Mouse (Mus musculus) lung, adult 2 months (tissue): Measurements from ENCODE around the gene Pip5k1b. TPM values are rescaled to one million over a fixed set of nuclear protein-coding genes. Genes with fewer than 3 reads are reported as not detected.
A peak's percentile ranks its signal among the peaks of the same experiment; 100 is the strongest.

ENCODE experiments used
- DNase-seq: peaks from one replicate; pipeline ENCODE4 v3.0.0; 2022
- H3K4me1 ChIP-seq: fragments of 200-500 bp; 2 replicates; pipeline ENCODE4 v1.6.1; 2011; ENCODE audit warnings: low read length; ENCODE audit not compliant: control insufficient read depth, insufficient read depth
- H3K4me3 ChIP-seq: fragments of 200-500 bp; replicated peaks from 2 replicates; pipeline ENCODE3; 2011; ENCODE audit warnings: low read depth, mild to moderate bottlenecking, control low read depth, low read length; ENCODE audit errors: extremely low read depth
- CTCF ChIP-seq: fragments of 200-500 bp; IDR thresholded peaks from 2 replicates; pipeline ENCODE4 v1.5.1; 2011; ENCODE audit warnings: mild to moderate bottlenecking, low read length, control low read depth; ENCODE audit not compliant: insufficient read depth
- POLR2A ChIP-seq: fragments of 200-500 bp; IDR thresholded peaks from 2 replicates; pipeline ENCODE4 v1.6.1; 2011; ENCODE audit warnings: low read depth, mild to moderate bottlenecking, control low read depth, low read length, borderline replicate concordance; ENCODE audit errors: extremely low read depth
- WGBS: fragments of 180-500 bp; shearing (Covaris S2); methylation state at CpG from one replicate; pipeline ENCODE4 v1.1.7; 2018; 5-methylcytosine and 5-hydroxymethylcytosine counted together
- polyA plus RNA-seq: library from polyadenylated mRNA; depleted of rRNA; stranded (reverse); fragments of >200 nt; gene quantifications from 2 replicates; pipeline ENCODE4 v1.2.3, GENCODE M21; 2012

Gene Pip5k1b
- polyA plus RNA-seq, 1 experiment = 8.7 TPM

DNA sequence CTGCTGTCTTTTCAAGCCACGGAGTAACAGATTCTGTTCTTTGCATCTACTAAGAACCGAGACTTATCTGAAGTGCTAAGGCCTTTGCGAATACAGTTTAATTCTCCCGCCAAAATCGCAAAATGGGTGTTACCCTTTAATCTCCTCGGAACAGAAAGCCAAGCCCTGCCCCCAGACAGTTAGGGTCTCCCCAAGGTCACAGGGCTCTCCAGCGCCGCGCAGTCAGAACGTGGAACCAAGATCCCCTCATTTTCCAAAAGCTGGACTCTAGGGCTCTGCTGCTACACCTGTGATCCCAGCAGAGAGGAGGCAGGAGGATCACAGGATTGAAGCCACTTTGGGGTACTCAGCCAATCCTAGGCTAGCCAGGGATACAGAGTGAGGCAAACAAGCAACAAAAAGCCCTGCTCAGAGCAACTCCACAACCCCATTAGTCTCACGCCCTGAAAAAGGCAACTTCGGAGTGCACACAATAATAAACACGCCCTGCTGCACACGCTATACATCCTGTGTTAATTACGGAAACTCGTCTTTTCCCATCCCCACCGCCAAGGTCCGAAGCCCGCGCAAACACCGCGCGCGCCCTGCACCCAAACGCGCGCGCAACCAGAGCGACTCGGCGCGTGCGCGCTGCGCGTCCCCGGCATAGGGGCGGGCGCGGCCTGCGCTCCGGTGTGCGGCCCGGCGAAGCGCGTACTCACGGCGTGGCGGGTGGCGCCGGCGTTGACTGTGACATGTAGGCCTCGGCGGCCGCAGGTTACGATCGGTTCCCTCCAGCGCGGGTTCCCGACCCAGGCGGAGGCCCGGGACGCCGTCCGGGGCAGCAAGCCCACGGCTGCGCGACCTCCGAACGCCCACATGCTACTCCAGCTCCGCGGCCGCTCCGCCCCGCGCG lies 275.7 kb downstream of the Pip5k1b start:
- Histone ChIP-seq H3K4me3 (peak overlapping the region; percentile 69), H3K4me1 (0 out of 2 replicates have a peak, but pooled peaks cover 5% of the 10 kb centered on the region)
- TF ChIP-seq POLR2A = 0 out of 2 replicates have a peak, but pooled peaks have one; percentile 45
- no peak for TF ChIP-seq CTCF
- DNase-seq = peak; percentile 85
- under 1% methylated on average over 78 of the region's 78 CpGs for WGBS

DNA sequence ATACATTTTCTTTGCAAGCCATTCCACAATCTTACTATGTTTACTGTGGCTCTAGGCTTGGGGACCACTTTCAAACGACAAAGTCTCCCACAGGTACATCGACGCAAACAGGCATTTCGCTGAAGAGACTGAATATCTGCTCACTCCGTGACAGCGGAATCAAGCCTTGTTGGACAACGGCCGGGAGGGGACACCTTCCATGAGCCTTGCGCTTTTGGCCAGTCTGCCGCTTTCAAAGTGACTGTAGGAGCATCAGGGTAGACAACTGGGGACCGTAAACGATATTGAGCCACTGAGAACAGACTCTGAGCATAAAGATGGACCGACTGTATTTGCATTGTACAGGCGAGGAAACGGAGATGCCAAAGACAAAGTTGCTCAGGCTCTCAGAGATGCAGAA lies 276.8 kb downstream of the Pip5k1b start:
- no peak for DNase-seq
- TF ChIP-seq CTCF = no peak
- TF ChIP-seq POLR2A = no peak
- 0 out of 2 replicates have a peak, but pooled peaks cover 5% of the 10 kb centered on the region for H3K4me1 ChIP-seq
- no peak overlapping the region for H3K4me3 ChIP-seq
- WGBS = 87% methylated on average over 15 of the region's 15 CpGs

DNA sequence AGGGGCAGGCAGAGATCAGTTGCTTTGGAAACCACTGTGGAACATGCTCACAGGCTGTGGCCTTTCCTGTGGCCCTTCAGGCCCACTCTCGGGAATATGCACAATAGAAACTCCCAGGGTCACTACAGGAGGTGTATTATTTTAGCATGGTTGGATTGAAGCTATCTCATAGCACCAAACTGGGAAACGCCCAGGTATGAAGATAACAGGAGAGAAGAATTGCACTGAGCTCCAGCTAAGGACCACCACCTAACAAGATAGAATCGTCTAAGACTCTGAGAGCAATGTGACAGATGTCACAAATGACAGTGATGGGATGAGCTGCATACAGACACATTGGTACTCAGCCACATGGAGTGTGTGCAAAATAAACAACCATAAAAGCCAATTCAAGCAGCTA lies 281.4 kb downstream of the Pip5k1b start:
- 0 out of 2 replicates have a peak, but pooled peaks cover 5% of the 10 kb centered on the region for H3K4me1 ChIP-seq
- WGBS = 78% methylated on average over 3 of the region's 3 CpGs
- TF ChIP-seq CTCF = no peak
- TF ChIP-seq POLR2A = no peak
- DNase-seq = no peak
- no peak overlapping the region for H3K4me3 ChIP-seq

DNA sequence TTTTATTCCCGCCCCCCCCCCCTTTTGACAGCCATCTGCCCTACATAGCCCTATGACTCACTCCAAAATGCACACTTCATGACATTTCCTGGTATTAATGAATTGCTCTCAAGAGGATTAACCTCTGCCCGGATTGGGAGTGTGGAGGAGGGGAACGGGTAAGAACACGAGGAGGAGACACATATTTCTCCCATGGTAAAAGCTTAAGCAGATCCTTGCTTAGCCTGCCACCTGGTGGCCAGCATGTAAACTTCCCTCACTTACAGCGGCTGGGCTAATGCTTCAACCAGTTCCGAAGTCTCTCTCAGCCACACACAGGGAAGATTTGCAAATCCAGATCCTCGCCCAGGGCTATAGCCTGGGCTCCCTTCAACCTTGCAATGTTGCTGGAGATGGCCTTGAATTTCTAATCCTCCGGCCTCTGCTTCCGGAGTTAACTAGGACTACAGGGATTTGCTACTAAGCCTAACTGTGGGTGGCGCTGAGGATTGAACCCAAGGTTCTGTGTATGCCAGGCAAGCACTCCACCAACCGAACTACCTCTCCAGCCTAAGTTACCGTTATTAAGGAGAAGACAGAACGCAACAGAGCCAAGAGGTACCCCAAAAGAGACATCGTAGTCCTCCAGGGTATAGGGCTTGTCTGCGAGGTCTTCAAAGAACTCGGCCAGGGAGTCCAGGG lies 283.8 kb downstream of the Pip5k1b start:
- Histone ChIP-seq H3K4me3 (peak overlapping the region; percentile 30), H3K4me1 (0 out of 2 replicates have a peak, but pooled peaks cover 2% of the 10 kb centered on the region)
- peak; percentile 83 for DNase-seq
- TF ChIP-seq POLR2A (no peak), CTCF (peak; percentile 95)
- WGBS = 39% methylated on average over 16 of the region's 16 CpGs

DNA sequence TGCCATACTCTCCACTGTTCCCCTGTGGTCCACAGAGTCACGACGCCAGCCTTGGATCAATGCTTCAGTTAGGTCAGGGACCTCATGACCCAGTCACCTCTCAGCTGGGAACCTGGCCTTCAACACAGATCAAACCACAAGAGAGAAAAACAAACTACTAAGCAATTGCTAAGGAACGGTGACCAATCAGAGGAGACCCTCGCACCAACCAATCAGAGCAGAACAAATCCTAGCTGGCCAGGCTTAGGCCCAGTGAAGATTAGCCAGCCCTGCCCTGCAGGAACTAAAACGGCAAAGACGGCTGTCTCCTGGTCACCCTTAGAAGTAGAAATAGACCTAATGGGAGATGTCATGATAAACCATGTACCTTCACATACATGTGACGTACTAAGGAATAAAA lies 284.3 kb downstream of the Pip5k1b start:
- no peak overlapping the region for H3K4me3 ChIP-seq
- 0 out of 2 replicates have a peak, but pooled peaks cover 2% of the 10 kb centered on the region for H3K4me1 ChIP-seq
- DNase-seq = peak; percentile 24
- WGBS = 41% methylated on average over 7 of the region's 7 CpGs
- TF ChIP-seq POLR2A = no peak
- TF ChIP-seq CTCF = no peak

DNA sequence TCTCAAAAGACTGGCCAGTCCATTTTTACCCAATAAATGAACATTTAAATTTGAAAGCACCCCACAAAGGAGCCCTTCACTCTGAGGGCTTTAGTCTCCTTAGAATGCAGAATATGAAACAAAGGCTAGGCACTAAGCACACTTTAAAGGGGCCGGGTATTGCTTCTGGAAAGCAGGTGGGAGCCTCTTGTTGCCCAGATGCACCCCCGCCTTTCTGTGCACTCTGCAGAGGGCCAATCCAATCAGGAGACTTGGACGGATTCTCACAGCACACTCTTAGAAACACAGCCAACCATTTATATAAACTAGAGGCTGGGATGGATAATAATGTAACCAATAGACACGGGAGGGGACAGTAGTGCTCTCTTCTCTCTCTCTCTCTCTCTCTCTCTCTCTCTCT lies 287.1 kb downstream of the Pip5k1b start:
- no peak for TF ChIP-seq POLR2A
- TF ChIP-seq CTCF = no peak
- DNase-seq = no peak
- WGBS = 65% methylated on average over 4 of the region's 4 CpGs
- Histone ChIP-seq H3K4me3 (no peak overlapping the region), H3K4me1 (0 out of 2 replicates have a peak, but pooled peaks cover 2% of the 10 kb centered on the region)

DNA sequence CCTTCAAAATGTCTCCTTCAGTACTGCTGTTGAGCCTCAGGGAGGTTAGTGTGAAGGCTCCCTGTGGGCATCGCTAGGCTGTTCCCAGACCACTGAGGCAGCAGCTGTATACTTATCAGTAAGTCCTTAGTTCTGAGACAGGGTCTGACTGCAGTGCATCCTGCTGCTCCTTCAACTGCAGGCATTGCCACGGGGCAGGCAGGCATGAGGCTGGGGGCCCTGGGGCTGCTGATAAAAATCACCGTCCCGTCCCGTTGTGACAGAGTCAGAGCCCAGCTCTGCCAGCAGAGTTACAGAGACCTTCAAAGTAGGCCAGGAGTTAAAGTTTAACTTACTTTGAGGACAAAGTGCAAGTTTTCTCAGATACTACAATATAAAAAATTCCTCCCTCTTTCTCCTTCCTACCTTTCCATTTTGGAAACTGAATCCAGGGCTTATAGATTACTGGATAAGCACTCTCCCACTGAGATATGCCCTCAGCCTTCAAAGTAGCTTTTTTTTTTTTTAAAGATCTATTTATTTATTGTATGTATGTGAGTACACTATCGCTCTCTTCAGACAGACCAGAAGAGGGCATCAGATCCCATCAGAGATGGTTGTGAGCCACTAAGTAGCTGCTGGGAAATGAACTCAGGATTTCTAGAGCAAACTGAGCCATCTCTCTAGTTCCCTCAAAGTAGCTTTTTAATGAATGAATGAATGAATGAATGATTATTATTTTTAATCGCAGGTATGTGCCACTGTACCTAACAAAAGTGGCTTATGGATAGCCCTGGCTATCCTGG lies 289.4 kb downstream of the Pip5k1b start:
- Histone ChIP-seq H3K4me1 (no peaks in the 10 kb centered on the region), H3K4me3 (no peak overlapping the region)
- TF ChIP-seq POLR2A (no peak), CTCF (no peak)
- no peak for DNase-seq
- WGBS = 81% methylated on average over 7 of the region's 7 CpGs

DNA sequence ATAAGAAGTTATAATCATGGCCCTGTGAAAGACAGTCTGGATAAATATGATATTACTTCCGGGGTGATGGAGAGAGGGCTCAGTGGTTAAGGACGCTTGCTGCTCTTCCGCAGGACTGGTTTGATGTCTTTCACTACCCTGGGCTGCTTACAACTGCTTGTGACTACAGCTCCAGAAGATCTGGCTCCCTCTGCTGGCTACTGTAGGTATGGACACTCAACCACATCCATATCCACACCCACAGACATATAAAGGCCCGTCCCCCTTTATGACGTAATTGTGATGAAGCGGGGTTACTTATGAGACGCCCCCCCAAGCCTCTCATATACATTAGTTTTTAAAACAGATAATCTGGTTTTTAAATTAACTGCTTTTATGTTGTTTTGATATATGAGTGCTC lies 290.7 kb downstream of the Pip5k1b start:
- WGBS = 22% methylated on average over 7 of the region's 7 CpGs
- no peak for TF ChIP-seq POLR2A
- TF ChIP-seq CTCF = peak; percentile 71
- H3K4me1 ChIP-seq = no peaks in the 10 kb centered on the region
- H3K4me3 ChIP-seq = no peak overlapping the region
- DNase-seq = peak; percentile 82

DNA sequence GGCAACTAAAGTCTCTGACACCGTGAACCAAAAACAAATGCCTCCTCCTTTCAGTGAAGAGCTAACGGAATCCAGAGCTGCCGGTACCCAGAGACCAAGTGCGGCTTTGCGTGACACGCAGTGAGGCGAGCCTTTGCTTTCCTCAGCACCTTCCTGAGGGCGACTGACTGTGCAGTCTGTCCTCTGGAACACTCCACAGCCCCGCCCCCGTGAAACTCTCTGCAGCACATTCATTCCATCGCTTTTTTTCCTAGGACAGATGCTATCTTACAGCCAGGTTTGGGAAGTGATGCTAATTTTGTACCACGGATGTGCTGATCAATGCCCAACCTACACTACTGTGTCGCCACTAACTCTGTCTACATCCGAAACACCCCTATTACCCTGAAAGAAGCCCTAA lies 292.9 kb downstream of the Pip5k1b start:
- Histone ChIP-seq H3K4me3 (no peak overlapping the region), H3K4me1 (peaks cover 16% of the 10 kb centered on the region)
- DNase-seq = no peak
- WGBS = 95% methylated on average over 14 of the region's 14 CpGs
- TF ChIP-seq CTCF (no peak), POLR2A (no peak)
